Mouse (Mus musculus): Measurements from ENCODE around the gene Alk. TPM values are rescaled to one million over a fixed set of nuclear protein-coding genes. Genes with fewer than 3 reads are reported as not detected.

Gene Alk
- total RNA-seq, 2 experiments from 2014 or later: 5.4 to 6.7 TPM

DNA sequence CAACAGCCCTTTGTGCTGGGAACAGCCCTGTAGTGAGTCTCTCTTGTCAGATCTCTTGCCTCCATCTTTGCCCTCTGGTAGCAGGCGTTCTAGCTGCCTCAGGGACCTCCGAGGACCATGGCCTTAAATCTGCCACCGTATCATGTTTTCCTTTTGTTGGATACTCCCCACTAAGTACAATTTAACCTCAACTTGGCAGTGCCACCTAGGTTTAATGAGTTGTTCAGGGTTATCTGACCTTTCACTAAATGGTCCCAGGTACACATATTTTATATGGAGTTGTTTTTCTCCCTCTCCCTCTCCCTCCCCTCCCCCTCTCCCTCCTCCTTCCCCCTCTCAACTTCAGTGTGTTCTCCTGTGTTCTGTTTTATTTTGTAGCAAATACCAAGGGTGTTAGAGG is 669.1 kb downstream of the Alk start:
- DNase-seq (ENCODE audit: low spot score in 2 of 2): no peak
- Histone ChIP-seq H3K27ac (no peak overlapping the region), H3K4me3 (no peak overlapping the region)
- TF ChIP-seq CTCF (conservative IDR thresholded peaks at IDR 0.05): no peak

DNA sequence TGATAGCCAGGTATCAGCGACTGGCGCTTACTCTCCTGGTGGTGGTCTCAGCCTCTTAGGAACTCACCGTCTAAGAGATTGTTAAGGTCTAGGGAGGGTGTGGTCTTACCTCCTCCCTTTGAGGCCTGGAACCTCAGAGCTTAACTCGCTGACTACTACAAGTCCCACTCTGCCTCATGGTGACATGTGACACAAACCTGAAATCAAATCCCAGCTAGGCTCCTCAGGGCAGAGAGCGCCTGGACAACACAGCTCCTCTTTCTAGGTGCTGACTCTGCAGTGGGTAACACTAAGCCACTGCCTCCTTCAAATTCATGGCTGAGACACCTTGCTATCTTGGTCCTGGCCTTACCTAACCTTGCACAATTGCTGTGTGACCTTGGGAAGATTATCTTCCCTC is 689.5 kb downstream of the Alk start:
- TF ChIP-seq CTCF (conservative IDR thresholded peaks at IDR 0.05): no peak
- no peak for DNase-seq (ENCODE audit: low spot score in 2 of 2)
- Histone ChIP-seq H3K4me3 (no peak overlapping the region), H3K27ac (no peak overlapping the region)

DNA sequence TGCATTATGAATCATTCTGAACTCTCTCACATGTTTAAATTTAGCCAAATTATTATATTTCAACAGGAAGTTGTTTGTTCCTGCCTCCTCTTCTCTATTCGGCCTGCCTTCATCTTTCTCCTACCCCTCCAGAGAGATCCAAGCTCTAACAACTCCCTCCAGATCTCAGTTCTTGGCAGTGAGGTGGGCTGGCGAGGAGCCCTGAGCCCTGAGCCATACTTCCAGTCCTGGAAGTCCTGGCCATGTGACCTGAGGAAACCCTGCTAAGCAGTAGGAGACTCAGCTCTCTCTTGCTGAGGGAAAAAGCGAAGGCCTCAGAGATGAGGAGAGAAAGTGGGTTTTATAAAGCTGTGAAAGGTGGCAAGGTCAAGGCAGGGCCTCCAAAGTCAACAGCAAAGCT is 689.9 kb downstream of the Alk start:
- DNase-seq (ENCODE audit: low spot score in 2 of 2): peak; percentile 12 to 27
- TF ChIP-seq CTCF (conservative IDR thresholded peaks at IDR 0.05): no peak
- H3K27ac ChIP-seq: no peak overlapping the region

DNA sequence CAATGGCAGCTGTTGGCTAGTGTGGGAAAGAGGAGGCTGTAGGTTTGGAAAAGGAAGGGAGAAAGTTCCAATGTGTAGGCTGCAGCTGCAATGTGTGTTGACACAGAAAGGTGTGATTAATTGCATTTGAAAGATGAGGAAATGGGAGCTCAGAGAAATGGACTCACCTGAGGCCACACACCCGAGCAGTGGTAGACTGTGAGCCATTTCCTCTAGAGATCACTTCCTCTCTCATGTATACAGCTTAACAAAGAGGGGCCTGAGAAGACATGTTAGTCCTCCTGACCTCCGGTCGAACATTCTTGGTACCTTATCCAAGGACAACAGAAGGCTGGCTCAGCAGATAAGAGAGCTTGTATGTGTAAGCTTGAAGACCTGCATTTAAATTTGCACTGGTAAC is 691.2 kb downstream of the Alk start:
- H3K4me3 ChIP-seq: no peak overlapping the region
- TF ChIP-seq CTCF (conservative IDR thresholded peaks at IDR 0.05): no peak
- DNase-seq (ENCODE audit: low spot score in 2 of 2): no peak
- H3K27ac ChIP-seq: no peak overlapping the region

More for the DNA sequence above, 689.9 kb downstream of the Alk start:
- H3K4me3 ChIP-seq: no peak overlapping the region

DNA sequence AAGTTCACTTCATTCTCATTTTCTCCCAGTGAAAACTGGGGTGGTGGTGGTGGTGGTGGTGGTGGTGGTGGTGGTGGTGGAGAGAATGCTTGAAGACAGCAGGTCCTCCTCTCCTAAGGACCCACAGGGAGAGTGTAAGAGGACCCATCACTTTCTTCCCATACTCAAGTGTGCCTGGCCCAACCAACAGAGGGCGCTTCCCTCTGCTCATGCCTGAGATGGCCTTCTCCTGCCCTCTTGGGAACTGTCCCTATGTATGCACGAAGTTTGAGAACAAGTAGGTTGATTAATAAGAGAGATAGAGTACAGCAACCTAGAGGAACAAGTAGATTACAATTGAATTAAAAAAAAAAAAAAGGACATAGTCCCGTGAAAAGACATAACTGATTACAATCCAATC is 695.3 kb downstream of the Alk start:
- no peak overlapping the region for H3K27ac ChIP-seq
- peak; percentile 74 for TF ChIP-seq CTCF (conservative IDR thresholded peaks at IDR 0.05)
- no peak for DNase-seq (ENCODE audit: low spot score in 2 of 2)
- no peak overlapping the region for H3K4me3 ChIP-seq

DNA sequence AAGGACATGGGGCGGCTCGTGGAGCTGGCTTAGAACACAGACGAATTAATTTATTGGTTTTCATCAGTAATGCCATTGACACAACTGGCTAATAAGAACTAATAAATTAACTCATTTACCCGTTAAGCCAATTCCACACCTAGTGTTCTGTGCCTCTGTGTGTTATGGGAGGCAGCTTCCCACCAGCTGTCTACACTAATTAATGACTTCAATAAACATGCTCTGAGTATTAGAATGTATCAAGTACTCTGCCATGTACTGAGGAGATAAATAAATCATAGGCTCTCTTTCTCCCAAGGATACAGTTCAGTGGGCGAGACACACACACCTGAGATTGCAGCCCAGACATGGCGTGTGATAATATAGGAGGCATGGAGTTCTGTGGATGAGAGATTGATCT is 723.1 kb downstream of the Alk start:
- DNase-seq (ENCODE audit: low spot score in 2 of 2): no peak
- Histone ChIP-seq H3K4me3 (no peak overlapping the region), H3K27ac (no peak overlapping the region)
- TF ChIP-seq CTCF (conservative IDR thresholded peaks at IDR 0.05): no peak

DNA sequence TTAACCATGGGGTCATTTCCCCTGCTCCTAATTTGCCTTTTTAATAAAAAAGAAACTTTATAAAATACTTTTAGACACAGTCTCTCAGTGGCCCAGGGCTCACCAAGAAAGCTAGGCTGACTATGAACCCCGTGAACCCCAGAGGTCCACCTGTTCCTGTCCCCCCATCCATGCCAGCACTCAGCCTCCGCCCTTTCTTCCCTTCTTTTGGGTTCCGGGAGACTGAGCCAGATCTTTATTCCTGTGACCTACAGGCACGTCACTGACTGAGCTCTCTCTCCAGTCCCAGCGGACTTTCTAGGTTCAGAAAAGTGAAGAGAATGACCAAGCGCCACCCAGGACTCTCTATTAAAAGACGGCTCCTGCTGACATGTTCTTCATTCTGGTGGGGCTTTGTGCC is 728.9 kb downstream of the Alk start:
- no peak for TF ChIP-seq CTCF (conservative IDR thresholded peaks at IDR 0.05)
- Histone ChIP-seq H3K27ac (no peak overlapping the region), H3K4me3 (no peak overlapping the region)
- DNase-seq (ENCODE audit: low spot score in 2 of 2): no peak

DNA sequence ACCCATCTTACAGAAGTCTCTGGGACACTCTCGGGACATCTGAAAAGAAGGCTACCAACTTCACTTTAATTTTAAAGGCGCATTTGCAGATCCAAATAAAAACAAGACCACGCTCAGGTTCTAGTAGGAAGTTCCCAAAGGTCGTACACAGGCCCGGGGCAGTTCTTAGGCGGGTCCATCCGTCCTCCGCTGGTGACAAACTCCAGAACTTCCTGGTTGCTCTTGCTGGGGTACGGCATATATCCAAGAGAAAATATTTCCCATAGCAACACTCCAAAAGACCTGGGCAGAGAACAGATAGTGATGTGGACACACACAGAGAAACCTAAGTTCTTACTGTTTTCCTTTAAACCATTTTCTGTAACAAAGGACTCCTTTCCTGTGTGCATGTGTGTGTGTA is 729.6 kb downstream of the Alk start:
- no peak overlapping the region for H3K27ac ChIP-seq
- no peak overlapping the region for H3K4me3 ChIP-seq
- no peak for DNase-seq (ENCODE audit: low spot score in 2 of 2)
- TF ChIP-seq CTCF (conservative IDR thresholded peaks at IDR 0.05): no peak

DNA sequence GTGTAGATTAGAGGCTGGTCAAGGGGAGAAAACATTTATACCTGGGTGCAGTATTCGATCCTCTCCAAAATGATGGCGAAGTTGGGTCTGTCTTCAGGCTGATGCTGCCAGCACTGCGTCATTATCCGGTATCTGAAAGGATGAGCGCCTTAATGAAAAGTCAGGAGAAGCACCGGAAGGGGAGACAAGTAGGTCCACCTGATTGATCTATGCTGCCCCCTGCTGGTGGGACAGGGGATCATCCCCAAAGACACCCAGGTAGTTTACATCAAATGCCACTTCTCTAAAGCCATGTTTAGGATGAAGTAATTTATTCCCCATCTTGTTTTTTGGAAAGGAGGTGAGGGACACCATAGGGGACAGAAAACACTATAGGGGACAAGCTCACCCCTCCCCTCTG is 730.4 kb downstream of the Alk start:
- TF ChIP-seq CTCF (conservative IDR thresholded peaks at IDR 0.05): peak; percentile 86
- no peak overlapping the region for H3K4me3 ChIP-seq

DNA sequence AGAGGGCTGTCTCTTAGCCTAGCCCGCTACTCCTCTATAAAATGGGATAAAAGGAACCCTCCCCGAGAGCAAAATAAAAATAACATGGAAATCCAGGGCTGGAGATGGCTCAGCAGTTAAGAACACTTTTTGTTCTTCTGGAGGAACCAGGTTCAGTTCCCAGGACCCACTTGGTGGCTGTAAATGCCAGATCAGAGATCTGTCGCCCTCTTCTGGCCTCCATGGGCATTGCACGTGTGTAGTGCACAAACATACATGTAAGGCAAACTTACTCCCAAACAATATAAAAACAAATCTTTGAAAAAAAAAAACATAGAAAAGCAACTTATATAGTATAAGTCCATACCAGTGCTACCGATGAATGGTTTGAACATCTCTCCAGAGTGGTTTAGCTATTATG is 731.5 kb downstream of the Alk start:
- TF ChIP-seq CTCF (conservative IDR thresholded peaks at IDR 0.05): peak; percentile 77

More for the DNA sequence above, 730.4 kb downstream of the Alk start:
- peak in 1 of 2 experiments; percentile 71 for DNase-seq (ENCODE audit: low spot score in 2 of 2)
- no peak overlapping the region for H3K27ac ChIP-seq

DNA sequence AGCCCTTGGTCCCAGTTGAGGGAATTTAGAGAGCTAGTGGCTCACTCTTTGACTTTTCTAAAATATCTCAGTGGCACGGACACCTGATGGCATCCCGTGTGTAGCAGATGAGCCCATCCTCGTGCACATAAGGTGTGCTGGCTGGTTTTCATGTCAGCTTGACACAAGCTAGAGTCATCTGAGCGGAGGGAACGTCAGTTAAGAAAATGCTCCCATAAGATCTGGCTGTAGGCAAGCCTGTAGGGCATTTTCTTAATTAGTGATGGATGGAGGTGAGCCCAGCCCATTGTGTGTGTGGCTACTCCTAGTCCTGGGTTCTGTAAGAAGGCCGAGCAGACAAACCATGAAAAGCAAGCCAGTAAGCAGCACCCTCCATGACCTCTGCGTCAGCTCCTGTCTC is 732.4 kb downstream of the Alk start:
- DNase-seq (ENCODE audit: low spot score in 2 of 2): no peak
- TF ChIP-seq CTCF (conservative IDR thresholded peaks at IDR 0.05): no peak
- Histone ChIP-seq H3K4me3 (no peak overlapping the region), H3K27ac (no peak overlapping the region)

More for the DNA sequence above, 731.5 kb downstream of the Alk start:
- Histone ChIP-seq H3K27ac (no peak overlapping the region), H3K4me3 (no peak overlapping the region)
- no peak for DNase-seq (ENCODE audit: low spot score in 2 of 2)

DNA sequence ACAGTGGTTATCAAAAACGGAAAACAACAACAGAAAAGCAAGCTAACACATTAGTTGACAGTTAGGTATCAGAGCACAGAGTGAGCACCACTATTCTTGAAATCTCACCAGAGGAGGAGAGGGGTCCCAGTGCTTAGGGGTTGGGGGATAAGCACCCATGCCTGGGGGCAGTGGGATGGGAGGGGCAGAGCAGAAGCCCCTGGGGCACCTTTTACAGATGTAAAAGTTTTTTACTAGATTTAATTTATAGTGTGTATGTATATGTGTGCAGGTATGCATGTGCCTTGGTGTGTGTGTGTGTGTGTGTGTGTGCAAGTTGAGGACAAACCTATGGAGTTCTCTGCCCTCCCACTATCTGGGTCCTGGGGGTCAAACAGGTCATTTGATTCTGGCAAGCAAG is 733.8 kb downstream of the Alk start:
- no peak for TF ChIP-seq CTCF (conservative IDR thresholded peaks at IDR 0.05)
- Histone ChIP-seq H3K4me3 (no peak overlapping the region), H3K27ac (no peak overlapping the region)
- no peak for DNase-seq (ENCODE audit: low spot score in 2 of 2)

DNA sequence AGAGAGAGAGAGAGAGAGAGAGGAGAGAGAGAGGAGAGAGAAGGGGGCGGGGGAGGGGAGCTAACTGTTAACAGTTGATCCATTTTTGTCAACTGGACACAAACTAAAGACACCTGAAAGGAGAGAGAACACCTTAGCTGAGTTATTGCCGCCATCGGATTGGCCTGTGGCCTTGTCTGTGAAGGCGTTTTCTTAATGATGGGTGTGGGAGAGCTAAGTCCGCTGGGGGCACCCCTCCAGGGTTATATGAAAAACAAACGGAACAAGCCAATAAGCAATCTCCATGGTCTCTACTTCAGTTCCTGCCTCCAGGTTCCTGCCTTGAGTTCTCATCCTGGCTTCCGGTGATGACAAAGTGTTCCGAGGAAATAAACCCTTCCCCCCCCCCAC is 734.2 kb downstream of the Alk start:
- no peak for TF ChIP-seq CTCF (conservative IDR thresholded peaks at IDR 0.05)

DNA sequence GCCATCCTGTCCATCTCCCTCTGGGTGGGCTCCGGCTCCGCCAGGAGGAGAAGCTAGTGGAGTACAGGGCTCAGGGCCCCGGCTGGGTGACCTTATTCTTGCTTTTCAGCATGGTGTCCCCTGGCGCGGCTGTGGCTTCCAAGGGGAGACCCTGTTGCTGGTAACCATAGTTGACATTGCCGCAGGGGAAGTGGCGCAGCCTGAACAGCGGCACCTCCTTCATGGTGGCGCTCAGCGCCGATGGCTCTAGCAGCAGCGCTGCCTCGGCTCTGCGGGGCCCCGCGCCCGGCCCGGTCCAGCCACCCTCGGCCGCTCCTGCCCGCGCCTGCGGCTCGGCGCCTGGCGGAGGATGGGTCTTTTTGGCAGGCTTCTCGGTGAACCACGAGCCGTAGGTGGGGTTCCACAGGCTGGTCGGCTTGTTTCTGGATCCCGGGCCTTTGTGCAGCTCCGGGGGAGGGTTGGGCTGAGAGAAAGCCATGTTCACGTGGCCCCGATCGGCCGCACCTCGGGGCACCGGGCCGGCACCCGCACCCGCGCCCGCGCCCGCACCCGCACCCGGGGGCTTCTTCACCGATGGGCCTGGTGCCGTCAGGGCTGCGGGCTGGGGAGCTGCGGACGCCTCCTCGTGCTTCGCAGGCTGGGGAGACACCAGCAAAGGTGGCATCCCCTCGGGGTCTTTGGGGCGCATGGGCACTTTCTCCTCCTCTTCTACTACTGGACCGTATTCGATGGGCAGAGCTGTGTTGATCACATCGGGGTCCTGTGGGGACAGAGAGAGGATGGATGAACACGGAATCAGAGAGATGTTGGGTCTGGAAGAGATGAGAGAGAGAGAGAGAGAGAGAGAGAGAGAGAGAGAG is 734.8 kb downstream of the Alk start:
- no peak for TF ChIP-seq CTCF (conservative IDR thresholded peaks at IDR 0.05)
- peak in 1 of 2 experiments; percentile 30 for DNase-seq (ENCODE audit: low spot score in 2 of 2)
- peak overlapping the region; percentile 54 for H3K4me3 ChIP-seq
- peak overlapping the region; percentile 59; the same call in 1 of the 2 replicates for H3K27ac ChIP-seq

More for the DNA sequence above, 734.2 kb downstream of the Alk start:
- Histone ChIP-seq H3K27ac (no peak overlapping the region), H3K4me3 (no peak overlapping the region)
- no peak for DNase-seq (ENCODE audit: low spot score in 2 of 2)
